Mouse (Mus musculus) E14TG2a.4 (cell line): Measurements from ENCODE around the gene Ndufa7.
"Not testable (repeated sequence)": the region's sequence is repeated elsewhere in the genome, so short reads cannot be mapped to it uniquely, and the experiment has no call there.

Experiments used
- H3K27me3 ChIP-seq: 2 replicates; pipeline ENCODE4 v1.6.1; 2014; ENCODE audit warnings: low read length, control low read depth; ENCODE audit not compliant: insufficient read depth
- H3K36me3 ChIP-seq: 2 replicates; pipeline ENCODE4 v1.6.1; 2014; ENCODE audit warnings: low read length, control low read depth; ENCODE audit not compliant: insufficient read depth
- H3K4me1 ChIP-seq: replicated peaks from 2 replicates; pipeline ENCODE4 v1.6.1; 2014; ENCODE audit warnings: low read depth, low read length, control low read depth
- H3K4me3 ChIP-seq: replicated peaks from 2 replicates; pipeline ENCODE4 v1.5.1; 2014; ENCODE audit warnings: mild to moderate bottlenecking, low read length
- H3K9me3 ChIP-seq: 2 replicates; pipeline ENCODE4 v1.6.1; 2014; ENCODE audit warnings: low read length, control low read depth
- CTCF ChIP-seq: conservative IDR thresholded peaks from 2 replicates; pipeline ENCODE4 v1.5.1; 2014; ENCODE audit warnings: low read length
- NANOG ChIP-seq: IDR thresholded peaks from 2 replicates; pipeline ENCODE4 v1.6.1; 2014; ENCODE audit warnings: borderline replicate concordance, low read length, mixed read lengths
- POU5F1 ChIP-seq: IDR thresholded peaks from 2 replicates; pipeline ENCODE4 v1.6.1; 2014; ENCODE audit warnings: low read length, borderline replicate concordance

Ndufa7 gene

GRCm38 (mm10) chr17:33816612-33817011, 7.8 kb upstream of the Ndufa7 start:
- TF ChIP-seq POU5F1 (no peak), CTCF (no peak), NANOG (no peak)
- Histone ChIP-seq H3K36me3 (peaks cover 63% of the 10 kb centered on the region), H3K4me1 (peaks cover 84% of the 10 kb centered on the region), H3K4me3 (peak overlapping the region; percentile 89), H3K27me3 (no peaks in the 10 kb centered on the region), H3K9me3 (no peaks in the 10 kb centered on the region)

- no peak for TF ChIP-seq POU5F1
- TF ChIP-seq NANOG: no peak
- TF ChIP-seq CTCF: no peak
- H3K4me3 ChIP-seq: peak overlapping the region; percentile 89
- peaks cover 71% of the 10 kb centered on the region for H3K36me3 ChIP-seq
- H3K9me3 ChIP-seq: no peaks in the 10 kb centered on the region
- H3K27me3 ChIP-seq: no peaks in the 10 kb centered on the region
- H3K4me1 ChIP-seq: peaks cover 84% of the 10 kb centered on the region
Observed at GRCm38 (mm10) chr17:33817184-33817968, 7.0 kb upstream of the Ndufa7 start.

GRCm38 (mm10) chr17:33817969-33818643, 6.3 kb upstream of the Ndufa7 start:
- H3K4me3 ChIP-seq: peak overlapping the region; percentile 89

GRCm38 (mm10) chr17:33822436-33822959, 1.9 kb upstream of the Ndufa7 start:
- Histone ChIP-seq H3K4me3 (peak overlapping the region; percentile 91), H3K9me3 (no peaks in the 10 kb centered on the region), H3K4me1 (peaks cover 72% of the 10 kb centered on the region), H3K36me3 (peaks cover 82% of the 10 kb centered on the region), H3K27me3 (no peaks in the 10 kb centered on the region)
- TF ChIP-seq CTCF (peak; percentile 14), POU5F1 (no peak)

More at GRCm38 (mm10) chr17:33817969-33818643, 6.3 kb upstream of the Ndufa7 start:
- peaks cover 83% of the 10 kb centered on the region for H3K4me1 ChIP-seq
- TF ChIP-seq NANOG: no peak
- H3K9me3 ChIP-seq: no peaks in the 10 kb centered on the region
- H3K36me3 ChIP-seq: peaks cover 78% of the 10 kb centered on the region
- H3K27me3 ChIP-seq: no peaks in the 10 kb centered on the region

GRCm38 (mm10) chr17:33823171-33823570, 1.2 kb upstream of the Ndufa7 start:
- Histone ChIP-seq H3K36me3 (peaks cover 85% of the 10 kb centered on the region), H3K4me3 (peak overlapping the region; percentile 91), H3K4me1 (peaks cover 76% of the 10 kb centered on the region)
- H3K27me3 ChIP-seq, H3K9me3 ChIP-seq: not testable (repeated sequence)

- not testable (repeated sequence) for H3K27me3 ChIP-seq, H3K9me3 ChIP-seq
- Histone ChIP-seq H3K36me3 (peaks cover 85% of the 10 kb centered on the region), H3K4me3 (peak overlapping the region; percentile 91), H3K4me1 (peaks cover 67% of the 10 kb centered on the region)
Observed at GRCm38 (mm10) chr17:33824997-33825330, 592 bp downstream of the Ndufa7 start.

GRCm38 (mm10) chr17:33825462-33825861, 1.1 kb downstream of the Ndufa7 start:
- H3K4me3 ChIP-seq: peak overlapping the region; percentile 91
- peaks cover 62% of the 10 kb centered on the region for H3K4me1 ChIP-seq
- H3K27me3 ChIP-seq: no peaks in the 10 kb centered on the region
- no peak for TF ChIP-seq NANOG
- TF ChIP-seq POU5F1: no peak
- no peak for TF ChIP-seq CTCF
- H3K9me3 ChIP-seq: no peaks in the 10 kb centered on the region
- H3K36me3 ChIP-seq: peaks cover 85% of the 10 kb centered on the region

GRCm38 (mm10) chr17:33826850-33827249, 2.5 kb downstream of the Ndufa7 start:
- TF ChIP-seq NANOG (no peak), POU5F1 (no peak), CTCF (peak; percentile 93)
- Histone ChIP-seq H3K4me3 (no peak overlapping the region), H3K9me3 (no peaks in the 10 kb centered on the region), H3K36me3 (peaks cover 85% of the 10 kb centered on the region), H3K4me1 (peaks cover 48% of the 10 kb centered on the region), H3K27me3 (no peaks in the 10 kb centered on the region)

- Histone ChIP-seq H3K9me3 (no peaks in the 10 kb centered on the region), H3K27me3 (no peaks in the 10 kb centered on the region), H3K36me3 (peaks cover 85% of the 10 kb centered on the region), H3K4me3 (no peak overlapping the region), H3K4me1 (peaks cover 48% of the 10 kb centered on the region)
- TF ChIP-seq NANOG: no peak
- TF ChIP-seq CTCF: no peak
- no peak for TF ChIP-seq POU5F1
Observed at GRCm38 (mm10) chr17:33828892-33829291, 4.5 kb downstream of the Ndufa7 start.
